Mouse (Mus musculus): ENCODE measurements around the gene Tmem123.

DNA sequence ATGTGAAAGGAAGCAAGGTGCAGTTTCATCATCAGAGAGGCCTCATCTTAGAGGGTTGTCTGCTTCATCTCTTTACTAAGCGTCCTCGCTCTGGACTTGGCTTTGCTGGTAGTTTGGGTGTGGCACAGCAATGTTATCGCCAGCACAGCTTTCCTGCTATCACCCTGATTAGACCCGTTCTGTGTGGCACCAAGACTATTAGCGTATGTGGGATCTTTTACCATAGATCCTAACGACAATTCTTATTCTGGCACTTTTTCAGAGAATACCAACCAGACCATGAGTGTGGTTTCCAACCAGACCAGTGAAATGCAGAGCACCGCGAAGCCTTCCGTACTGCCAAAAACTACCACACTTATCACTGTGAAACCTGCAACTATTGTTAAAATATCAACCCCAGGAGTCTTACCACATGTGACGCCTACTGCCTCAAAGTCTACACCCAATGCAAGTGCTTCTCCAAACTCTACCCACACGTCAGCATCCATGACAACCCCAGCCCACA is 26.8 kb downstream of the Tmem123 start:
- TF ChIP-seq CTCF (IDR thresholded peaks at IDR 0.05; ENCODE audit: extremely low read depth, insufficient read length, insufficient replicate concordance, low read depth, low read length) (no peak), POLR2A (IDR thresholded peaks at IDR 0.05; ENCODE audit: low read depth, low read length) (no peak)

Data from small intestine, adult 2 months (tissue).